Mouse (Mus musculus) forebrain, embryonic 11.5 days (tissue): ENCODE results near the gene Gm10097. TPM values are rescaled to one million over a fixed set of nuclear protein-coding genes. Genes with fewer than 3 reads are reported as not detected.

Experiments
- ATAC-seq: fragments of 200-750 bp; cut with Nextera tagmentation; replicated peaks from 2 replicates; pipeline ENCODE4 v1.8.0; 2017; ENCODE audit warnings: moderate TSS enrichment; ENCODE audit not compliant: low FRiP score
- DNase-seq: peaks from one replicate; pipeline ENCODE4 v3.0.0-alpha.2; 2017; ENCODE audit warnings: low spot score
- H3K27ac ChIP-seq: fragments of 300-500 bp; sonication (generic); 2 replicates; pipeline ENCODE4 v1.5.1; 2014; ENCODE audit warnings: low read depth, low read length
- H3K27me3 ChIP-seq: fragments of 300-500 bp; sonication (generic); 2 replicates; pipeline ENCODE4 v1.6.1; 2014; ENCODE audit warnings: mild to moderate bottlenecking, low read length, mixed read lengths; ENCODE audit not compliant: control insufficient read depth, insufficient read depth
- H3K36me3 ChIP-seq: fragments of 300-500 bp; sonication (generic); 2 replicates; pipeline ENCODE4 v1.6.1; 2014; ENCODE audit warnings: mild to moderate bottlenecking, low read length, moderate library complexity, mixed read lengths; ENCODE audit not compliant: control insufficient read depth, insufficient read depth
- H3K4me1 ChIP-seq: fragments of 300-500 bp; sonication (generic); replicated peaks from 2 replicates; pipeline ENCODE4 v1.6.1; 2014; ENCODE audit warnings: low read length, mixed read lengths; ENCODE audit not compliant: control insufficient read depth, insufficient read depth
- H3K4me2 ChIP-seq: fragments of 300-500 bp; sonication (generic); 2 replicates; pipeline ENCODE4 v1.6.1; 2014; ENCODE audit warnings: low read depth, mild to moderate bottlenecking, low read length, moderate library complexity, mixed read lengths; ENCODE audit not compliant: severe bottlenecking
- H3K4me3 ChIP-seq: fragments of 300-500 bp; sonication (generic); 2 replicates; pipeline ENCODE4 v1.5.1; 2014; ENCODE audit warnings: low read depth, low read length
- H3K9ac ChIP-seq: fragments of 300-500 bp; sonication (generic); 2 replicates; pipeline ENCODE4 v1.6.1; 2014; ENCODE audit warnings: low read length
- H3K9me3 ChIP-seq: fragments of 300-500 bp; sonication (generic); 2 replicates; pipeline ENCODE4 v1.6.1; 2016; ENCODE audit warnings: low read length, mixed read lengths; ENCODE audit not compliant: control insufficient read depth
- WGBS: fragments of 180-500 bp; shearing (Covaris S2); extraction: QIAGEN DNeasy Blood & Tissue Kit; methylation state at CpG from one replicate; pipeline ENCODE4 v1.1.7; 2014; 5-methylcytosine and 5-hydroxymethylcytosine counted together
- polyA plus RNA-seq: library from polyadenylated mRNA; unstranded; fragments of >200 nt; fragmentation: Nextera tagmentation; extraction: Ambion mirVana; gene quantifications from 2 replicates; pipeline ENCODE4 v1.2.1, GENCODE M21; 2014

Gm10097 gene
- polyA plus RNA-seq, 1 experiment from 2014 or later: 0.13 TPM

GRCm38 (mm10) chr10:5070168-5070940 is 1.4 kb downstream of the Gm10097 start:
- H3K9ac ChIP-seq: no peak overlapping the region
- WGBS: 88% methylated on average over 11 of the region's 11 CpGs
- no peak overlapping the region for H3K4me3 ChIP-seq
- H3K4me1 ChIP-seq: no peaks in the 10 kb centered on the region
- no peaks in the 10 kb centered on the region for H3K36me3 ChIP-seq
- DNase-seq (no peak), ATAC-seq (no peak)
- H3K4me2 ChIP-seq: no peak overlapping the region
- H3K27ac ChIP-seq: no peak overlapping the region
- H3K9me3 ChIP-seq: no peaks in the 10 kb centered on the region
- no peaks in the 10 kb centered on the region for H3K27me3 ChIP-seq

GRCm38 (mm10) chr10:5070941-5071231 is 1.9 kb downstream of the Gm10097 start:
- Histone ChIP-seq H3K4me3 (no peak overlapping the region), H3K9me3 (no peaks in the 10 kb centered on the region), H3K27me3 (no peaks in the 10 kb centered on the region), H3K4me2 (no peak overlapping the region), H3K27ac (no peak overlapping the region), H3K9ac (no peak overlapping the region), H3K4me1 (no peaks in the 10 kb centered on the region), H3K36me3 (no peaks in the 10 kb centered on the region)
- no peak for DNase-seq
- no peak for ATAC-seq
- WGBS: 78% methylated on average over 3 of the region's 3 CpGs

GRCm38 (mm10) chr10:5072054-5072453 is 3.1 kb downstream of the Gm10097 start:
- Histone ChIP-seq H3K9ac (no peak overlapping the region), H3K36me3 (no peaks in the 10 kb centered on the region), H3K27ac (no peak overlapping the region), H3K27me3 (no peaks in the 10 kb centered on the region), H3K9me3 (no peaks in the 10 kb centered on the region), H3K4me1 (no peaks in the 10 kb centered on the region), H3K4me2 (no peak overlapping the region), H3K4me3 (no peak overlapping the region)
- WGBS: 83% methylated on average over 8 of the region's 8 CpGs
- DNase-seq (no peak), ATAC-seq (no peak)

- DNase-seq (no peak), ATAC-seq (no peak)
- H3K4me3 ChIP-seq: no peak overlapping the region
- H3K36me3 ChIP-seq: no peaks in the 10 kb centered on the region
- H3K9ac ChIP-seq: no peak overlapping the region
- no peaks in the 10 kb centered on the region for H3K4me1 ChIP-seq
- 89% methylated on average over 7 of the region's 7 CpGs for WGBS
- H3K4me2 ChIP-seq: no peak overlapping the region
- H3K9me3 ChIP-seq: no peaks in the 10 kb centered on the region
- H3K27ac ChIP-seq: no peak overlapping the region
- H3K27me3 ChIP-seq: no peaks in the 10 kb centered on the region
Observed at GRCm38 (mm10) chr10:5075724-5076123, 6.7 kb downstream of the Gm10097 start.

GRCm38 (mm10) chr10:5079945-5080468 is 11.0 kb downstream of the Gm10097 start:
- Histone ChIP-seq H3K27ac (no peak overlapping the region), H3K9ac (no peak overlapping the region), H3K4me1 (no peaks in the 10 kb centered on the region), H3K4me2 (no peak overlapping the region), H3K9me3 (no peaks in the 10 kb centered on the region), H3K36me3 (no peaks in the 10 kb centered on the region), H3K27me3 (no peaks in the 10 kb centered on the region), H3K4me3 (no peak overlapping the region)
- DNase-seq (no peak), ATAC-seq (no peak)
- WGBS: 92% methylated on average over 9 of the region's 9 CpGs

- no peak for ATAC-seq
- H3K4me3 ChIP-seq: no peak overlapping the region
- WGBS: 74% methylated on average over 6 of the region's 6 CpGs
- no peaks in the 10 kb centered on the region for H3K9me3 ChIP-seq
- H3K4me1 ChIP-seq: no peaks in the 10 kb centered on the region
- H3K36me3 ChIP-seq: no peaks in the 10 kb centered on the region
- H3K27ac ChIP-seq: no peak overlapping the region
- no peak overlapping the region for H3K9ac ChIP-seq
- no peak overlapping the region for H3K4me2 ChIP-seq
- no peak for DNase-seq
- no peaks in the 10 kb centered on the region for H3K27me3 ChIP-seq
Observed at GRCm38 (mm10) chr10:5083716-5084115, 14.7 kb downstream of the Gm10097 start.

GRCm38 (mm10) chr10:5085792-5086191 is 16.8 kb downstream of the Gm10097 start:
- H3K4me1 ChIP-seq: no peaks in the 10 kb centered on the region
- H3K9ac ChIP-seq: no peak overlapping the region
- no peaks in the 10 kb centered on the region for H3K9me3 ChIP-seq
- no peaks in the 10 kb centered on the region for H3K27me3 ChIP-seq
- WGBS: 89% methylated on average over 5 of the region's 5 CpGs
- no peak overlapping the region for H3K4me3 ChIP-seq
- DNase-seq: no peak
- ATAC-seq: no peak
- no peak overlapping the region for H3K4me2 ChIP-seq
- H3K36me3 ChIP-seq: no peaks in the 10 kb centered on the region
- no peak overlapping the region for H3K27ac ChIP-seq

- 91% methylated on average over 6 of the region's 6 CpGs for WGBS
- no peak overlapping the region for H3K27ac ChIP-seq
- no peaks in the 10 kb centered on the region for H3K36me3 ChIP-seq
- no peak overlapping the region for H3K4me2 ChIP-seq
- DNase-seq: no peak
- H3K27me3 ChIP-seq: no peaks in the 10 kb centered on the region
- no peaks in the 10 kb centered on the region for H3K4me1 ChIP-seq
- H3K9me3 ChIP-seq: no peaks in the 10 kb centered on the region
- ATAC-seq: no peak
- H3K4me3 ChIP-seq: no peak overlapping the region
- no peak overlapping the region for H3K9ac ChIP-seq
Observed at GRCm38 (mm10) chr10:5086329-5086728, 17.3 kb downstream of the Gm10097 start.

GRCm38 (mm10) chr10:5087336-5087735 is 18.3 kb downstream of the Gm10097 start:
- whole genome bisulfite sequencing: 84% methylated on average over 7 of the region's 7 CpGs
- H3K4me1 ChIP-seq: no peaks in the 10 kb centered on the region
- no peaks in the 10 kb centered on the region for H3K27me3 ChIP-seq
- no peak overlapping the region for H3K9ac ChIP-seq
- no peaks in the 10 kb centered on the region for H3K9me3 ChIP-seq
- DNase-seq (no peak), ATAC-seq (no peak)
- no peak overlapping the region for H3K27ac ChIP-seq
- H3K4me2 ChIP-seq: no peak overlapping the region
- no peaks in the 10 kb centered on the region for H3K36me3 ChIP-seq
- H3K4me3 ChIP-seq: no peak overlapping the region
